Mouse (Mus musculus): ENCODE measurements around the gene Cacna1d.

The Cacna1d gene

GRCm38 (mm10) chr14:30491342-30491741 lies at the start of gene Cacna1d:
TSS of gene Cacna1d (minus strand) at chr14:30491455.
- DNase-seq, result no peak

- DNase-seq, result no peak
These were observed 42.7 kb upstream of the Cacna1d start for GRCm38 (mm10) chr14:30533780-30534450.

GRCm38 (mm10) chr14:30531896-30532295 lies 40.6 kb upstream of the Cacna1d start:
- DNase-seq, result no peak

- DNase-seq, result no peak
These were observed 40.2 kb upstream of the Cacna1d start for GRCm38 (mm10) chr14:30531431-30531830.

- DNase-seq, result no peak
These were observed 39.5 kb upstream of the Cacna1d start for GRCm38 (mm10) chr14:30530726-30531269.

GRCm38 (mm10) chr14:30529454-30529853 lies 38.2 kb upstream of the Cacna1d start:
- DNase-seq, result no peak

- no peak for DNase-seq
These were observed 37.7 kb upstream of the Cacna1d start for GRCm38 (mm10) chr14:30528961-30529360.

GRCm38 (mm10) chr14:30528392-30528791 lies 37.1 kb upstream of the Cacna1d start:
- no peak for DNase-seq

- no peak for DNase-seq
These were observed 32.1 kb upstream of the Cacna1d start for GRCm38 (mm10) chr14:30523356-30523755.

GRCm38 (mm10) chr14:30519323-30519722 lies 28.1 kb upstream of the Cacna1d start:
- DNase-seq, result no peak

GRCm38 (mm10) chr14:30515931-30516723 lies 24.9 kb upstream of the Cacna1d start:
- DNase-seq, result peak; percentile 46

- no peak for DNase-seq
These were observed 21.6 kb upstream of the Cacna1d start for GRCm38 (mm10) chr14:30512896-30513295.

- no peak for DNase-seq
These were observed 19.0 kb upstream of the Cacna1d start for GRCm38 (mm10) chr14:30510214-30510763.

GRCm38 (mm10) chr14:30504990-30505389 lies 13.7 kb upstream of the Cacna1d start:
- no peak for DNase-seq

GRCm38 (mm10) chr14:30498202-30498601 lies 6.9 kb upstream of the Cacna1d start:
- no peak for DNase-seq

GRCm38 (mm10) chr14:30494998-30495397 lies 3.7 kb upstream of the Cacna1d start:
- DNase-seq, result no peak

GRCm38 (mm10) chr14:30493276-30493675 lies 2.0 kb upstream of the Cacna1d start:
- no peak for DNase-seq

GRCm38 (mm10) chr14:30479361-30479948 lies 11.8 kb downstream of the Cacna1d start, which contains the start of gene Dcp1a:
TSS of gene Dcp1a (plus strand) at chr14:30479535.
- peak; percentile 98 for DNase-seq

- DNase-seq, result no peak
These were observed 16.8 kb downstream of the Cacna1d start for GRCm38 (mm10) chr14:30474416-30474815.

- no peak for DNase-seq
These were observed 17.6 kb downstream of the Cacna1d start for GRCm38 (mm10) chr14:30473605-30474004.

GRCm38 (mm10) chr14:30463312-30463711 lies 27.9 kb downstream of the Cacna1d start:
- no peak for DNase-seq

GRCm38 (mm10) chr14:30459891-30460523 lies 31.2 kb downstream of the Cacna1d start:
- peak; percentile 83 for DNase-seq

- no peak for DNase-seq
These were observed 32.4 kb downstream of the Cacna1d start for GRCm38 (mm10) chr14:30458820-30459219.

Data from retina, postnatal 1 day (tissue).